Mouse (Mus musculus): Measurements from ENCODE around the gene Podxl2. TPM values are rescaled to one million over a fixed set of nuclear protein-coding genes. Genes with fewer than 3 reads are reported as not detected.

The Podxl2 gene
- polyA plus RNA-seq (2016; fragmentation: Nextera tagmentation; extraction: Ambion mirVana): 69.4 and 117 TPM in 2 replicates

DNA sequence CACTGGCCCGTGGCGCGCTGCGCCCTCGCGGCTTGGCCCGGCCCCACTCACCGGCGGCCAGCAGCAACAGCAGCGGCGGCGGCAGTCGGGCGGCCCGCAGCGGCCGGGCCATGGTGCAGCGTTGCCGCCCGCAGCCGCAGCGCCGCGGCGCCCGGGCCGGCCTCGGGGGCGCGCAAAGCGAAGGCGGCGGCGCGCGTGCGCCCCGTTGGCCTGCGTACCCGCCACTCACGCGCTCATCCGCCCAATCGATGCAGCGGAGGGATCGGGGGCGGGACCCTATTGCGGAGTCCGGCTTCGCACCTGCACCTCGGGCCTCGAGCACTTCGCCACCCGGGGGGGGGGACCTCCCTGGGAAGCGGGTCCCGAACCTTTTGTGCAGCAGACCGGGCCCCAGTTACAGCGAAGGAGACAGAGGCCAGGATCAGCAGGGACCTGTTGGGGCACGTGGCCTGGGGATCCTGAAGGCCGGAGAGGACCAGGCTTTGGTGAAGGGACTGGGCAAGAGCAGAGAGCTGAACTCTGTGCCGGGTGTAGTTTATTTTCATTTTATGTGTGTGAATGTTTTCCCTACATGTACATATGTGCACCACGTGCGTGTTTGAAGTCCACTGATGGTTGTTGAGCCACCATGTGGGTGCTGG is at the start of gene Podxl2:
Podxl2 (minus strand) TSS at position 177 of the 641 bp plus-strand sequence.
- Histone ChIP-seq H3K27ac (replicated peaks) (peak within 1 kb of the TSS; percentile 91), H3K4me3 (peak within 1 kb of the TSS; percentile 85), H3K36me3 (peaks cover 7% of the 10 kb centered on the region; the same call in 1 of the 2 replicates), H3K27me3 (ENCODE audit: low read depth, poor library complexity, severe bottlenecking) (peaks cover 39% of the 10 kb centered on the region), H3K9me3 (replicated peaks) (0 out of 2 replicates have a peak, but pooled peaks cover 4% of the 10 kb centered on the region), H3K4me1 (peaks cover 39% of the 10 kb centered on the region)
- DNase-seq (ENCODE audit: low spot score): peak; percentile 86
- WGBS: 6% methylated on average over 63 of the region's 63 CpGs

DNA sequence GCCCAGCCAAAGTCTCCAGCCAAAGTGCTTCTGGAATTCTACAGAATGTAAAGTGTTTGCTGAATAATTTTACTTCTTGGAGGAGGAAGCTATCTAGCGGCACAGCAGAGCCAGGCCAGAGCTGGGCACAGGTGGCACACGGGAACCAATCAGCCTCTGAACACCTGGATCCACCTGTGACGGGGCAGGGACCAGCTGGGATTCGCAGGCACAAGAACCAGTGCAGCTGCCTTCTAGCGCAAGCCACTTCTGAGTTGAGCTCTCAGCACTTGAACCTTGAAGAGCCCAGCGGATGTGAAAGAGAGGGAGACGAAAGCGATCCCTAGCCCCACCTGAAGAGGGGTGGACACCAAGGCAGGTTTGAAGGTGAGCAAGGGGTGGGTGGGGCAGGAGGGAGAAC is 44.0 kb upstream of the Podxl2 start:
- WGBS: 81% methylated on average over 8 of the region's 8 CpGs
- no peak overlapping the region; the same call in 1 of the 2 replicates for H3K27ac ChIP-seq (replicated peaks)
- H3K4me1 ChIP-seq: peaks cover 3% of the 10 kb centered on the region
- DNase-seq (ENCODE audit: low spot score): no peak
- H3K9me3 ChIP-seq (replicated peaks): no peaks in the 10 kb centered on the region
- H3K4me3 ChIP-seq: no peak overlapping the region
- H3K36me3 ChIP-seq: no peaks in the 10 kb centered on the region
- no peaks in the 10 kb centered on the region for H3K27me3 ChIP-seq (ENCODE audit: low read depth, poor library complexity, severe bottlenecking)

DNA sequence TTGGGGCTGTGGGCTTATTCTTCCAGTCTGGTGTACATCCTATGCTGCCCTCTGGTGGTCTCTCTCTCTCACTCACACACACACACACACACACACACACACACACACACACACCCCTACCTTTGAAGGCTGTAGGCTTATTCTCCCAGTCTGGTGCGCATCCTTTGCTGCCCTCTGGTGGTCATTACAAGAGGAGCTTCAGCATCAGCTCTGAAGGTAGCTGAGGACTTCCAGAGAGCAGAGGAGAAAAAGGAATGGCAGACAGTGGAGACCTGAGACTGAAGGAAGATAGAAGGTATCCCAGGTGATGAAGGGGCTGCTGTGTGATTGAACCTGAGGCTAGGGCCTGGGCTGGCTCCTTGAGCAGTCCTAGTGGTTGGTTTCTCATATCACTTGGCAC is 41.3 kb upstream of the Podxl2 start:
- Histone ChIP-seq H3K27me3 (ENCODE audit: low read depth, poor library complexity, severe bottlenecking) (no peaks in the 10 kb centered on the region), H3K4me1 (no peaks in the 10 kb centered on the region), H3K36me3 (peaks cover 18% of the 10 kb centered on the region), H3K27ac (replicated peaks) (no peak overlapping the region), H3K9me3 (replicated peaks) (no peaks in the 10 kb centered on the region), H3K4me3 (no peak overlapping the region)
- DNase-seq (ENCODE audit: low spot score): no peak
- WGBS: 50% methylated on average over 1 of the region's 1 CpGs

DNA sequence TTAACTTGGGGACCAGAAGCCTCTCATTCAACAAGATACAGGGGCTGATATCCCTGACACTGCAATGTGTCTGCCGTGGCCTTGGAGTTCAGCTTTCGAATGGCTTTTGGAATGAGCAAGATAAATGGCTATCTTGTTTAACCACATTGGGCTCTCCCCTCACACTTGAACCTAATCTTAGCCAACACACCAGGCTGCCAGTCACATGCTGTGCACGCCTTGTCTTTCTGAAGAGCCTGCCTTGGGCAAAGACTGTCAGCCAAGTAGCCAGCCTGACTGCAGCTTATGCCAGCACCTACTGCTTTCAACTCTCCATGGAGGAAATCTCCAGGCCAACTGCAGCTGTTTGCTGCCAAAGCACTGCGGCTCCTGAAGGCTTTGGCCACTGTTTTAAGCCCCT is 40.7 kb upstream of the Podxl2 start:
- no peak overlapping the region for H3K4me3 ChIP-seq
- no peaks in the 10 kb centered on the region for H3K27me3 ChIP-seq (ENCODE audit: low read depth, poor library complexity, severe bottlenecking)
- H3K27ac ChIP-seq (replicated peaks): 0 out of 2 replicates have a peak overlapping the region, but pooled peaks have one; percentile 28
- H3K4me1 ChIP-seq: no peaks in the 10 kb centered on the region
- no peak for DNase-seq (ENCODE audit: low spot score)
- no peaks in the 10 kb centered on the region for H3K9me3 ChIP-seq (replicated peaks)
- 87% methylated on average over 4 of the region's 4 CpGs for WGBS
- H3K36me3 ChIP-seq: peaks cover 25% of the 10 kb centered on the region

DNA sequence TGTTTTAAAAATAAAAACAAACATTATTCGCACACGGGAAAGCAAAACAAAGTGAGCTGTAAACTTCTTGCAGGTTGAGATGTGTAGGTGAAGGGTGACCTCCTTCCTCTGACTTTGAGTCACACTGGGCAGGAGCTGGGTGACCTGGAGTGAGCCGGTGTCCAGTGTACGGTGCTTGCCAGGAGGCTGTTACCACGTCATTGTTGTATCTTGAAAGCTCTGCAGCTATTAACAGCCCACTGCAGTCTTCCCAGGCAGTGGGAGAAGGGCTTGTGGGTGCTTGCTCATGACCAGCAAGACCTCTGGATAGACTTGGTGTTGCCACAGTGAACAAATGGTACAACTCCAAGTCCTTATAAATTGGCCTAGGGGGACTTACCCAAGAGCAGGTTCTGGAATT is 40.0 kb upstream of the Podxl2 start:
- Histone ChIP-seq H3K4me1 (no peaks in the 10 kb centered on the region), H3K36me3 (peaks cover 32% of the 10 kb centered on the region), H3K9me3 (replicated peaks) (no peaks in the 10 kb centered on the region), H3K27ac (replicated peaks) (no peak overlapping the region), H3K4me3 (no peak overlapping the region), H3K27me3 (ENCODE audit: low read depth, poor library complexity, severe bottlenecking) (no peaks in the 10 kb centered on the region)
- WGBS: 77% methylated on average over 5 of the region's 5 CpGs
- DNase-seq (ENCODE audit: low spot score): no peak

DNA sequence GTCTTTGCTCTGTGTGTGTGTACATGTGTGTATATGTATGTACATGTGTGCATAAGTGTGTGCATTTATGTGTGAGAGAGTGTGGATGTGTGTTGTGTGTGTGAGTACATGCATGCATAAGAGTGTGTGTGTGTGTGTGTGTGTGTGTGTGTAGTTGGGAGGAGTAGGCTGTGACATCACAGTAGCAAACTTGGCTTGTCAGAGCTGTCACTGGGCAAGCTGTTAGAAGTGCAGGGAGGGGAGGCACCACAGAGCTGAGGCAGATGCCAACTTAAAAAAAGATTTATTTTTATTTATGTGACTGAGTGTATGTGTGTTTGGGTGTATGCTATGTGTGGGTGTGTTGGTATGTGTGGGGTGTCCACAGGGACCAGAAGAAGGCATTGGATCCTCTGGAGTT is 38.6 kb upstream of the Podxl2 start:
- Histone ChIP-seq H3K4me3 (no peak overlapping the region), H3K9me3 (replicated peaks) (no peaks in the 10 kb centered on the region), H3K4me1 (no peaks in the 10 kb centered on the region), H3K36me3 (peaks cover 40% of the 10 kb centered on the region), H3K27me3 (ENCODE audit: low read depth, poor library complexity, severe bottlenecking) (no peaks in the 10 kb centered on the region), H3K27ac (replicated peaks) (no peak overlapping the region)
- DNase-seq (ENCODE audit: low spot score): no peak

DNA sequence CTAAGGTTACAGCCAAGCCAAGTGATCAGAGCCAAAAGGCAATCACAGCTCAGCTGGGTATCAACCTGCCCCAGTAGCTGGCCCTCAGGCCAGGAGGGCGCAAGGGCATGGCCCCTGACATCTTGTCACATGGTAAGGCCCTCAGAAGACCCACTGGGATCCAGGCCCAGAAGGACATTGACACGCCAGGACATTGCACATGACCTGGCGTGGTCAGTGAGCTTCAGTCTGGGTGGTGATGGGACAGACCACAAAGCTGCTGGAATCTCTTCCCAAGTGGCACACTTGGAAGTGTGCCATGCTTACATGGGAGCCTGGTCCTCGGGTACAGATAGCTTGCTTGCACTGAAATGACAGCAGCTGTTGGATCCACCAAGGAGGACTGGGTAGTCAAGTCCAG is 38.2 kb upstream of the Podxl2 start:
- Histone ChIP-seq H3K4me1 (no peaks in the 10 kb centered on the region), H3K36me3 (peaks cover 41% of the 10 kb centered on the region), H3K27ac (replicated peaks) (no peak overlapping the region), H3K4me3 (no peak overlapping the region), H3K27me3 (ENCODE audit: low read depth, poor library complexity, severe bottlenecking) (no peaks in the 10 kb centered on the region), H3K9me3 (replicated peaks) (no peaks in the 10 kb centered on the region)
- 86% methylated on average over 4 of the region's 4 CpGs for WGBS
- no peak for DNase-seq (ENCODE audit: low spot score)

DNA sequence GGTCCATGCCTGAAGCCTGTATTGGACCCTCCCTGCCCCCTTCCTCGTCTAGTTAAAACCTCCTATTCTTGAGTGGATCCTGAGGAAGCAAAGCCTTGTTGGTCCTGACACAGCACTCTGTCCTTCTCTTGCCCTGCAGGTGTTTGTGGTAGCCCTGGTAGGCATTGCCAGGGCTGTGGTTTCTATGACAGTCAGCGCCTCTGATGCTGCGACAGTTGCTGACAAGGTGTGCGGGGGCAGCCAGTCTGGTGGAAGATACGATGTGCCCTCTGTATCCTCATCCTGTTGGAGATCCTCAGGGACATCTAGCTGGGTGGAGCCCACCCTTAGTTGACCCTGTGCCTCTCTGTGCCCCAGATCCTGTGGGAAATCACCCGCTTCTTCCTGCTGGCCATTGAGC is 34.3 kb upstream of the Podxl2 start:
- Histone ChIP-seq H3K4me3 (no peak overlapping the region), H3K27ac (replicated peaks) (no peak overlapping the region), H3K9me3 (replicated peaks) (no peaks in the 10 kb centered on the region), H3K4me1 (peaks cover 35% of the 10 kb centered on the region), H3K27me3 (ENCODE audit: low read depth, poor library complexity, severe bottlenecking) (no peaks in the 10 kb centered on the region), H3K36me3 (peaks cover 51% of the 10 kb centered on the region)
- no peak for DNase-seq (ENCODE audit: low spot score)
- 88% methylated on average over 6 of the region's 6 CpGs for WGBS

DNA sequence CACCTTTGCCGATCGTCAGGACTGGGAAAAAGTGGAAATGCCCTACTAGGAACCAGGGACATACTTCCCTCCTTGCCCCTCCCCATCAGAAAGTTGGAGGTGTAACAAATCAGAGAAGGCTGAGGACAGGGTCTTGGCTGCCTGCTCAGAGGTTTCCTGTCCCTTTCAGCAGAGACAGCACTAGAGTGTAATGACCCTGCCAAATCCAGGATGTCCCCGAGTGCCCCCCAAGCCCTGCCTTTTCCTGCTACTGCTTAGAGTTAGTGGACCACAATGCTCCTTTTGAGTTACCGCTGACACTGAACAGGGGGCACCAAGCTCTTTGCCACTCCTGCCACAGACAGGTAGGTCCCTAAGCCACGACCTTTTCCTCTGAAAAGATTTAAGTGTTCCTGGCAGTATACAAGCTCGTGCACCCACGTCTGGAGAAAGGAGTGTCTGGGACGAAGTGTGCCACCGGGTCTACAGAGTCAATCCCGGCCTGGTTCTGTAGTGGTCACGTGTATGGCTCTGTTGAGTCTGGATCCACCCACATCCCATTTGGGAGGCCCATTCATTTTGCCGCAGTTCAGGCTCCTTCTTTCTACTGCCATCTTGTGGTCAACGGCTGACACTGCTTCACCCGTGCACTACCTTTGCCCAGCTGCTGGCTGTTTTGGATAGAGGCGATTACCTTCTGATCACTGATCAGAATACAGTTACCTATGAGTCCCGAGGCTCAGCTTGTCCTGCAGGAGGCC is 31.7 kb upstream of the Podxl2 start:
- 18% methylated on average over 16 of the region's 16 CpGs for WGBS
- H3K4me3 ChIP-seq: no peak overlapping the region
- H3K4me1 ChIP-seq: peaks cover 55% of the 10 kb centered on the region
- peaks cover 37% of the 10 kb centered on the region for H3K36me3 ChIP-seq
- peak overlapping the region; percentile 53; the same call in 1 of the 2 replicates for H3K27ac ChIP-seq (replicated peaks)
- no peaks in the 10 kb centered on the region for H3K27me3 ChIP-seq (ENCODE audit: low read depth, poor library complexity, severe bottlenecking)
- DNase-seq (ENCODE audit: low spot score): peak; percentile 73
- no peaks in the 10 kb centered on the region for H3K9me3 ChIP-seq (replicated peaks)

DNA sequence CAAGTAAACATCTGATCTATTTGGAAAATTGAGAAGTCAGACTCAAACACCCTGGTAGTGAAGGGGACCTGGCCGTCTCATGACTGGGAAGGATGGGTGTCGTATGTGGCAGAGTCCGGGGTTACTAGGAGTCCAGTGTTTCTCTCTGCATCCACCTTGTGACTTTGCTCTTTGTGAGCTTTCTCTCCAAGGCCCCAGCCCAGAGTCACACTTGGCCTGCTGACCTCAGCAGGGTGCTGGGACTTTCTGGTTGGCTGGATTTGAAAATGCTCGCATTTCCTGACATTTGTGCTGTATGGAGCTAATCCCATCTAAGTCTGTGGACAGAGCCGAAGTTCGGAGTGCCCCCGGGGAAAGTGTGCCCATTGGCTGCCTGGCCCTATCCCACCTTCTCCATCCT is 30.2 kb upstream of the Podxl2 start:
- 73% methylated on average over 7 of the region's 7 CpGs for WGBS
- H3K9me3 ChIP-seq (replicated peaks): no peaks in the 10 kb centered on the region
- no peaks in the 10 kb centered on the region for H3K27me3 ChIP-seq (ENCODE audit: low read depth, poor library complexity, severe bottlenecking)
- H3K4me3 ChIP-seq: no peak overlapping the region
- no peak overlapping the region for H3K27ac ChIP-seq (replicated peaks)
- peaks cover 63% of the 10 kb centered on the region for H3K4me1 ChIP-seq
- H3K36me3 ChIP-seq: peaks cover 22% of the 10 kb centered on the region
- no peak for DNase-seq (ENCODE audit: low spot score)

DNA sequence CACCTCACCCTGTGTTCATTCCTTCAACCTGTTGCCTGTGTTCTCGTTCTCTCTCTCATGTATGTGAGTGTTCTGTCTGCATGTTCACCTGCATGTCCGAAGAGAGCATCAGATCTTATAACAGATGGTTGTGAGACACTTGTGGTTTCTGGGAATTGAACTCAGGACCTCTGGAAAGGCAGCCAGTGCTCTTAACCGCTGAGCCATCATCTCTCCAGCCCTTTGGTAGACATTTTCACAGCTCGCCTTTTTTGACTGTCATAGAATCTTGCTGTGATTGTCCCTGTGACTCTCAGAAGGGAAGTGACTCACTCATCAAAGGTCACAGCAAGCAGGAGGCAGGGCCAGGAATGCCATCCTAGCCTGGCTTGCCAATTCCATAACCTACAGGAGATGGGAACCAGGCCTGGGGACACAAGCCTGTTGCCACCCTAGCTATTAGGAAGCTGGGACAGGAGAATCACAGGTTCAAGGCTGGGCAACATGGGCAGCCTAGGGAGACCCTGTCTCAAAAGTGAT is 29.7 kb upstream of the Podxl2 start:
- 86% methylated on average over 4 of the region's 4 CpGs for WGBS
- no peak overlapping the region for H3K27ac ChIP-seq (replicated peaks)
- no peaks in the 10 kb centered on the region for H3K27me3 ChIP-seq (ENCODE audit: low read depth, poor library complexity, severe bottlenecking)
- no peak overlapping the region for H3K4me3 ChIP-seq
- no peak for DNase-seq (ENCODE audit: low spot score)
- peaks cover 63% of the 10 kb centered on the region for H3K4me1 ChIP-seq
- peaks cover 17% of the 10 kb centered on the region for H3K36me3 ChIP-seq
- no peaks in the 10 kb centered on the region for H3K9me3 ChIP-seq (replicated peaks)

DNA sequence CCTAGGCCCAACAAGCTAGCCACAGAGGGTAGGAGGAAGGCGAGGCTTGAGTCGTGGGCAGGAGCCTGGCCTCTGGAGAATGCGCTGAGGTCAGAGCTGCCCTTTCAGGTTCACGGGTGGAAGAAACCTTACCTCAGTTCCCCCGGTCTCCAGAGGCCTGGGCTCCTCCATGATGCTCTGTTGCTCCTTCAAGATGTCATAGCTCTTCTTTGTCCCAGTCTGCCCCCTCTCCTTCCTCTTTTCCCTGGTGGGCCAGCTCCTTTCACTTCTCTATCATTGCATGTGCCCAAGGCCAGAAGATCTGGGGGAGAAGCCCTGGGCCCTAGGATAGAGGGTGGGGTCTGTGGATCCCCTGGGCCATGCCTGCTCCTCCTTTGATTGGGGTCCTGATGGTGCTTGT is 28.9 kb upstream of the Podxl2 start:
- no peak for DNase-seq (ENCODE audit: low spot score)
- no peaks in the 10 kb centered on the region for H3K9me3 ChIP-seq (replicated peaks)
- H3K27ac ChIP-seq (replicated peaks): peak overlapping the region; percentile 90; the same call in 1 of the 2 replicates
- peaks cover 71% of the 10 kb centered on the region for H3K4me1 ChIP-seq
- H3K4me3 ChIP-seq: peak overlapping the region; percentile 90
- peaks cover 11% of the 10 kb centered on the region; the same call in 1 of the 2 replicates for H3K36me3 ChIP-seq
- WGBS: 85% methylated on average over 5 of the region's 5 CpGs
- H3K27me3 ChIP-seq (ENCODE audit: low read depth, poor library complexity, severe bottlenecking): no peaks in the 10 kb centered on the region
